Mouse (Mus musculus) gastrocnemius, adult 2 months (tissue): ENCODE data around the gene Exoc2. TPM values are rescaled to one million over a fixed set of nuclear protein-coding genes. Genes with fewer than 3 reads are reported as not detected.

Experiments
- DNase-seq: peaks from one replicate; pipeline ENCODE4 v3.0.0; 2022
- H3K27ac ChIP-seq: fragments of 200-600 bp; 2 replicates; pipeline ENCODE4 v1.8.1; 2022; ENCODE audit warnings: mild to moderate bottlenecking
- H3K4me3 ChIP-seq: fragments of 200-600 bp; 2 replicates; pipeline ENCODE4 v1.8.1; 2022; ENCODE audit warnings: mild to moderate bottlenecking, moderate library complexity
- CTCF ChIP-seq: fragments of 200-600 bp; IDR thresholded peaks from 2 replicates; pipeline ENCODE4 v1.8.1; 2022; ENCODE audit warnings: antibody characterized with exemption, mild to moderate bottlenecking, moderate library complexity
- intact Hi-C: fragments of 180-260 bp; cut with DNase I; formaldehyde crosslinking; loops from one replicate; pipeline ENCODE4 v1.15.1; 2025
- total RNA-seq, 2 experiments: library from RNA; stranded (reverse); gene quantifications; 2 replicates each; pipeline ENCODE4 v1.2.3; 2021

Gene Exoc2
- total RNA-seq, 2 experiments from 2014 or later, result 14.2 to 15.1 TPM

DNA sequence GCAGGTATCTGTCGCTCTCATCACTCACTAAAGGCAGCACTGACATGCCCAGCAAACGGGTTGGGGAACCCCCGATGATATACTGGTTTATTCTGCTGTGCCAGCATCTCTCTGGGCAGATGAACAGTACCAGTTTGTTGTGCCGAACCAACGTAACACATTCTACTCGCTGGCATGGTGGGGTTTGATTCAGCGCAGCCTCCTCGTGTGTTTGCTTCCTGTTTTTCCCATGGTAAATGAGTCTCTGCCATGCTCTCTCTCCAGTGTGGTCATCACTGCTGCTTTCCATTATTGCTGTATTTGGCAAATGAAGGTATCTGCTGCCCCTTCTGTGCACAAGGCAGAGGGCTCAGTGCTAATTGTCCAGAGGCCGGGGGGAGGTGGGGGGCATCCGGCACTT, 15.8 kb upstream of the Exoc2 start:
- H3K27ac ChIP-seq, result no peak overlapping the region
- intact Hi-C loops, result loop anchor here (5.0 to 10.0 kb wide), 2 partner anchors 445 to 628 kb away; partner anchors contain the start of gene Uqcrfs1
- no peak for TF ChIP-seq CTCF
- DNase-seq, result no peak
- H3K4me3 ChIP-seq, result no peak overlapping the region

DNA sequence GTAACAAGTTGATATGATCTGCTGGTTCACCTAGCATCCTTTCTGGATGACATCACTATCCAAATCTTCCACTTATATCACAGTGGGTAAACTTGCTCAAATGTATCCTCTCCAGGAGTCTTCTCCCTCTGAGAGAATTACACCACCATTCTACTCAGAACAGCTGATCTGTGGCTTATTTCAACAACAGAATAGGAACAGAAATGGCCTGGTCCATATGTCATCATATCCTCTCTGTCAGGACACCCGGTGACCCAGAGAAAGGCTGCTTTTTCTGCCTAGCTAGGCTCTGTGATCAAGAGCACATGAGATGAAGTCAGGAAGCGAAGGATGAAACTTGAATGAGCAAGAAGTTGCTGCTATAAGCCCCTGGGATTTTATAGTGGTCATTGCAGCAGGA, 13.8 kb upstream of the Exoc2 start:
- H3K4me3 ChIP-seq, result no peak overlapping the region
- H3K27ac ChIP-seq, result no peak overlapping the region
- DNase-seq, result no peak
- intact Hi-C loops, result loop anchor here (2.0 to 10.0 kb wide), 3 partner anchors 79 to 630 kb away; partner anchors contain the start of gene Uqcrfs1
- TF ChIP-seq CTCF, result no peak

DNA sequence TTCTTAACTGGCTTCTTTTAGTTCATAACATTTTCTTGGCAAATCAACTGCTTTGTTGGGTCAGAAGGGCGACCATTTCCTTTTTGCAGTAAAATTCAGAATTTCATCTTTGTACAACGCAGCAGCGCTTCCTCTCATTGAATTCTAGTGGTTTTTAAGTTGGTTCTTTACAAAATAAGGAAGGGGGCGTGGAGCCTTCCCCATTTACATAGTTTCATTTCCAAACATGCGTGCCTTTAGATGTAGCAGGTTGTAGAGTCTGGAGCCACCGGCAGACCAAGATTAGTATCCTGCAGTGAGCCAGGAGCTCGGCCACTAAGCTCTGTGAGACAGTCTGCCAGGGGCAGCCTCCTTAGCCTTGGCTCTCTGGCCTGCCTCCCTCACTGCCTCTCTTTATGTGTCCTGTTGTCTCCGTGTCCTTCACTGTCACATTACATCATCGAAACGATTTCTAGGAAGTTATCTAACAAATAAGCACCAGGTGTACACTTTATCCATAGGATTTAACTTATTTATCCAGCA, 13.1 kb upstream of the Exoc2 start:
- TF ChIP-seq CTCF, result no peak
- no peak for DNase-seq
- intact Hi-C loops, result loop anchor here (2.0 to 10.0 kb wide), 3 partner anchors 78 to 630 kb away; partner anchors contain the start of gene Uqcrfs1
- H3K27ac ChIP-seq, result peak overlapping the region; percentile 93; the same call in 1 of the 2 replicates
- H3K4me3 ChIP-seq, result peak overlapping the region; percentile 80

DNA sequence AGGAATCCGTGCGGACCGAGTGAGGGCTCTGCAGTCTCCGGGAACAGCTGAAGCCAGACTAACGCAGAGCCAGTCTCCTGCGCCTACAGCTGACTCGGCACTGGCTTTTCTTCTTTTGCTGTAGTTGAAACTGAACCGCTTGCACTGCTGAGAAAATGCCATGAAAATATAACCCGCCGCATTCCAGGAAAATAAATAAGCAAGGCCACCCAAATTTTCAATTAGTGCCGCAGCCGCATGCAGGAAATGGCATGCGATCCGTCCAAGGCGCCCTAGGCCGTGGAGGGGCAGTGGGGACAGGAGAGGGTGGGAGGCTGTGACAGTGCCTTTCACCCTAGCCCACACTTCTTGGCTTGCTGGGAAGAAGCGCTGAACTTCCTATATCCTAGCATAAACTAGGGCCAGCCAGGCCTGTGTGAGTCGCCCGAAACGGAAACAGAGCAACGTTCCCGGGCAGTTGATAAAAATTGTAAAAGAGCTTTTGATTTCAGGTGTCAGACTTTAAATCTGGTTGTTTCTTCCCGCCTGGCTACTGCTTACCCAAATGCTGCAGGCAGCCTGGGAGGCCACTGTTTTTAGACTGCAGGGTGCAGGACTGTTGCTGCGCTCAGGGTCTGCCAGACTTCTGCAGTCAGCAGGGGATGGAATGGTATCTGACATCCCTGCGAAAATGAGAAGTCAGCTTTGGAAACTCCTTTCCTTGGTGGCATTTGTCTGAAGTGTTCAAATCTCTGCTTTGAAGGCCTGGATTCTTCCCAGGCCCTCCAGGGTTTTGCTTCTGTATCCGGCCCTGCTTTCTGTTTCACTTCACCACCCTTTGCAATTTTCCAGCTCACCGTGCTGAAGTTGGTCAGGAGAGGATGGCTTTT, 11.9 kb upstream of the Exoc2 start:
- peak; percentile 86 for DNase-seq
- no peak for TF ChIP-seq CTCF
- peak overlapping the region; percentile 93 for H3K27ac ChIP-seq
- intact Hi-C loops, result loop anchor here (2.0 to 10.0 kb wide), 3 partner anchors 77 to 631 kb away; partner anchors contain the start of gene Uqcrfs1
- peak overlapping the region; percentile 80 for H3K4me3 ChIP-seq

DNA sequence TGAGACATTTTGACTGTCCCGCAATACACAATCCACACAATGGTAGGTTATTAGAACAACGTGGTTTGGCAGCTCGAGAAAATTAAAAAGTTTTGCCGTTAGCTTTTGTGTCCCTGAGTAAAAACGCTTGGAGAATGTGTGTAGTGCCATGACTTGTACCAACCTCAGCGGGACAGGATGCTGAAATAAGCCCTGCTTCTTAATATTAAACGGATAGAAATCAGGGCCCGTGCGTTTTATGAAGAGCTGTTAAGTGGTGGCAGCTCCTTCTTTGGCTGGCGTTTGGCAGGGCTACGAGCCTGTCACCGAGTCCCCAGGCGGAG, 11.3 kb upstream of the Exoc2 start:
- DNase-seq, result no peak
- intact Hi-C loops, result loop anchor here (5.0 to 10.0 kb wide), 2 partner anchors 440 to 632 kb away; partner anchors contain the start of gene Uqcrfs1
- peak overlapping the region; percentile 80 for H3K4me3 ChIP-seq

DNA sequence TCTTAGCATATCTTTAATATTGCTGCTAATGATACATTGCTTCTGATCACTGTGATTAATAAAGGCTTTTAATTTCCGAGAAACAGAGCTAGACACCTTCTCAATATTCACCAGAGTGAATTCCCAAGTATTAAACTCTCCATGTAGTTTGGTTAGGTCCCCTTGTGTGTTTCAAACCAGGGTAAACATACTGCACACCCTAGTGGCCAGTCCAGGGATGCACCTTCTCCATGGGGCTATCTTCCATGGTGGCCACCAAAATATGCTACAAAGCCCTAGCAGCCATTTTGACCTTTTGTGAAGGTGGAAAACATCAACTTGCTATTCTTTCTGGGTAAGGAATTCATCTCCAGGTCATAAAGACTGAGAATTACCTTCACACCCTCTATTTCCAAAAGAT, 7.8 kb upstream of the Exoc2 start:
- no peak overlapping the region for H3K27ac ChIP-seq
- peak; percentile 68 for DNase-seq
- intact Hi-C loops, result loop anchor here (10.0 kb wide), 1 partner anchor 437 kb away; the partner anchor contains the start of gene Uqcrfs1
- TF ChIP-seq CTCF, result peak; percentile 88
- no peak overlapping the region for H3K4me3 ChIP-seq

More for the DNA sequence above, 11.3 kb upstream of the Exoc2 start:
- peak overlapping the region; percentile 93 for H3K27ac ChIP-seq
- TF ChIP-seq CTCF, result no peak

DNA sequence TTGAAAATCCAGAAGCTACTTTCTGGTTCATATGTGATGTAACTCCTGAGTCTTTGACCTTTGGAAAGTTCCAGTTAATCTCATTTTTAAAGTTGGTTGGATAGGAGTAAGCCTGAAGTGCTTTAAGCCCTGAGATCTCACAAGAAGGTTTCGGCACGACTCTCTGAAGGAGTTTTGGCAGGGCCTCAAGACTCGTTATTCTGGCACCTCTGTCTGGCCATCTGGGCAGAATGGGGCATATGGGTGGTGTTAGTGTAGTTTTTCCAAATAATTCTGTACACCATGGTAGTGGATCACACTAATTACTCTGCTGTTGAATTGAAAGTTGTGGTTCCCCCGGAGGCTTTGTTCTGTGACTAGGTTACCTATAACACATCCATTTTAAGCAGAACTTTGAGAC, 4.3 kb upstream of the Exoc2 start:
- Histone ChIP-seq H3K27ac (no peak overlapping the region), H3K4me3 (no peak overlapping the region)
- TF ChIP-seq CTCF, result no peak
- intact Hi-C loops, result loop anchor here (2.0 kb wide), 1 partner anchor 89 kb away; no protein-coding TSS in a partner anchor
- DNase-seq, result no peak

DNA sequence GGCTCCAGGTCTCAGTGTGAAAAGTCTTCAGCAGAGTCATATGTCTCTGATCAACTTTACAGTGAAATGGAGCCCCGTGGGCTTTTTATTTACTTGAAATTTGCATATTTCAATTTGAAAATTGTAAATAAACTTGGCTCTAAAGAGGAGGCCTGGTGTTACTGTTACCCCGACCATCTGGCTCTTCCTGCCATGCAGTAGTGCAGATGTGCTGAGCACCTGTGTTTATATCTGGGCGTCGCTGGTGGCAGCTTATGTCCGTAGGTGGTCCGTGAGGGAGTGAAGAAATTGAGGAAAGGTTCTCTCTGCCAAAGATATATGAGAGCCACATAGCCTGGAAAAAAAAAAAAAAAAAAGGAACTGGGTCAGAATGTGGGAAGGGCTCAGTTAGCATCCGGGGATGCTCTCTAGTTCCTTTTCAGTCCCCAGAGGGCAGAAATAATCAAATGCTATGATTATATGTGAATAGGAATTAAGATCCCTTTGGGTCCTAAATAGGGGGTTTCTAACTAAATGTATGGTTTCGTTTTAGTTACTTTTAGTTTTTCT, 2.7 kb upstream of the Exoc2 start:
- Histone ChIP-seq H3K27ac (no peak overlapping the region), H3K4me3 (no peak overlapping the region)
- intact Hi-C loops, result no loop called here
- TF ChIP-seq CTCF, result no peak
- no peak for DNase-seq

DNA sequence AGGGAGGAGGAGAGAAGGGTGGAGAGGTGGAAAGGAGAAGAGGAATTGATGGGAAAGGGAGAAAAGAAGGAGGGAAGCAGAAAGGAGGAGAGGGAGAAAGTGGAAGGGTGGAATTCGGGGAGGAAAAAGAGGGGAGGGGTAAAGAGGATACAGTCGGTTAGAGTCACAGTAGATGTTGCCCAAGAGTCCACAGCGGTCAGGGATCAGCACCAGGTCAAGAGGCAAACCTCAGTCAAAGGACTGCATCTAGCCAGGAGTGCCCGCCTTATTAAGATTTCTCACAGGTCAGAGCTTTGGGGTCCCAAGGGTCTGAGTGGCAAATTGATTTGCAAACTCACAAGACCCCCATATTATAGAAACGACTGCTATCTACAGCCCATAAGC, 346 bp upstream of the Exoc2 start:
- Histone ChIP-seq H3K4me3 (peak overlapping the region; percentile 93), H3K27ac (peak overlapping the region; percentile 95)
- no peak for DNase-seq
- intact Hi-C loops, result no loop called here
- no peak for TF ChIP-seq CTCF

DNA sequence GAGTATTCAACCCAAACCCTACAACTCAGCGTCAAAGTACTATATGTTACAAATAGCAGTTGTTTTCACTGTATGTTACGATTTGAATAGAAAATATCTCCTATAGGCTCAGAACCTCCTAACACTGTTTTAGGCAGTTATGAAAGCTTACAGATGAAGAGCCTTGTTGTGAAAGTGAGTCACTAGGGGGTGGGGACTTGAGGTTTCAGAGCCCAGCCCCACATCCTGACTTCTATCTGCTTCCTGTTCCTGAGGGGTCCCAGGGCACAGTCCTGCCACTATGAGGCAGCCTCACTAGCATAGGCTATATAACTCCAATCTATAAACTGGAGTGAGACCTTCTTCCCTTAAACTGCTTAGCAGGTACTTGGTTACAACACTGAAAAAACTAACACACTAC, 1.8 kb downstream of the Exoc2 start:
- no peak for DNase-seq
- Histone ChIP-seq H3K27ac (no peak overlapping the region), H3K4me3 (no peak overlapping the region)
- intact Hi-C loops, result no loop called here
- no peak for TF ChIP-seq CTCF

DNA sequence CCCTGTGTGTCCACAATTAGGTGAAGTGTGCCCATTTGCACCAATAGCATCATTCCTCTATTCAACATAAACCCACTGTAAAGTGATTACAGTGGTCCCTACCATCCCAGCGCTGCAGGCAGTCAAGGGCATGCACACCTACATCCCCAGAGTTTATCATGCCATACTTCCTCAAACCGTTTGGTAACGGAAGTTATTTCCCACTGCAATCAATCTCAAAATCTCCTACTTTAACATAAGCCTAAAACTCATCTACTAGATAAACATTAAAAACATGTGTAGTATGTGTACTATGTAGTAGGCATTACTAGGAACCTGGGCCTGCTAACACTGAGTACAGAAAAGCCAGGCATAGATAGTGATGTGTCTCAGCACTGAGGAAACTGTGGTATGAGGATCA, 2.8 kb downstream of the Exoc2 start:
- DNase-seq, result no peak
- no peak overlapping the region for H3K4me3 ChIP-seq
- no peak overlapping the region for H3K27ac ChIP-seq
- TF ChIP-seq CTCF, result no peak
- intact Hi-C loops, result no loop called here

DNA sequence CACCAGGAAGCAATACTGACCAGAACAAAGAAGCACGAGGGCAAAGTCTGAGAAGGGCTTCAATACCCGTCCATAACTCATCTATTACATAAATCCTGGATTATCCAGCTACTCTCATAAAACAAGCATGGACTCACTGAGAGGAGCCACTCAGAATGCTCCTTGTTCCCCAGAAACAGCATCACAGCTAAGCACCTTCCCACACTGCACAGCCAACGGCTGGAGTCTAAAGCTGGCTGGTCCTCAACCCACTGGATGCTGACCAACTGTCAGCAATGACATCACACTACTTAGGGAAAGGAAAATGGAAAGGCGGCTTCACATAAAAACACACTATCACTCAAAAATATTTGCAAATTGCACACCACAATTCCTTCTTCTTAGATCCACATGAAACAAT, 5.6 kb downstream of the Exoc2 start:
- DNase-seq, result peak; percentile 35
- Histone ChIP-seq H3K27ac (no peak overlapping the region), H3K4me3 (no peak overlapping the region)
- intact Hi-C loops, result loop anchor here (5.0 kb wide), 1 partner anchor 46 kb away; no protein-coding TSS in a partner anchor
- TF ChIP-seq CTCF, result no peak

DNA sequence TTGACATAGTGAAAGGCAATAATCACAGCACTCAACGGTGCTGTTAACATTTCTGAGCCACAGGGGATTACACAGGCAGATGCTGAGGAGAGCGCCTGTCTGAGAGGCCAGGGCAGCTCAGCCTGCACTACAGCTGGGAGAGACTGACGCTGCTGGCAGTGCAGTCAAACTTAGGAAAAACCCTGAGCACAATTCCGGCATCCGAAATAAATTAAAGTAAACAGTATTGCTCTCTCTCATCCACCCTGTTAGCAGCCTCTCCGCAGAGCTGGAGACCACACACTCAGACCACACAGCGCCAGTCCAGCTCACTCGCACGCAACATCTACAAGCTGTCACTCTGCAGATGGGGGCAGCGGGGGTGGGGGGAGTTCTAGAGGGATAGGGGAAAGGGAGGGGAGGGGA, 7.4 kb downstream of the Exoc2 start:
- no peak for TF ChIP-seq CTCF
- intact Hi-C loops, result loop anchor here (5.0 kb wide), 1 partner anchor 44 kb away; no protein-coding TSS in a partner anchor
- peak overlapping the region; percentile 38 for H3K27ac ChIP-seq
- DNase-seq, result no peak
- H3K4me3 ChIP-seq, result no peak overlapping the region
